Mouse (Mus musculus) lung, postnatal 4 days (tissue): ENCODE results near the gene Cdkn1a.
"Not testable (repeated sequence)": the region's sequence is repeated elsewhere in the genome, so short reads cannot be mapped to it uniquely, and the experiment has no call there.

Experiments
- DNase-seq, 2 experiments: peaks; one replicate each; pipeline ENCODE4 v3.0.0; 2021

Gene Cdkn1a

GRCm38 (mm10) chr17:29090776-29091175, at the start of gene Cdkn1a:
Gene Cdkn1a, plus strand, starts transcription at chr17:29090976.
- no peak for DNase-seq

DNA sequence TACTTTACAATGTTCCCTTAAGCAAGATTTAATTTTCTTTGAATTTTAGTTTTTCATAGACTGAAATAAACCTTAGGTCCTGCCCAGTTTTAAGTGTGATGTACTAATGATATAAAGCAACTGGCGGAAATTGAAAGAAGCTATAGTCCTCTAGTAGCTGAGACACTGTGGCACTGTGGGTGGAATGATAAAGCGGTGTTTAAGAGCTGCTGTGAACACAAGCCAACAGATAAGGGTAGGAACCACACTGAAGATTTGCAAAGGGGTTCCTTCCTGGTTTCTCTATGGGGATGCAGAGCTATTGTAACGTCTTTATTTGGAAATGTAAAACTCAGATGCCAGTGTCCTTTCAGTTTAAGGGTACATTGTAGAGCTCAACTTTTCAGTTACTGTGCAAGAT, 49.1 kb upstream of the Cdkn1a start:
- DNase-seq = not testable (repeated sequence)

DNA sequence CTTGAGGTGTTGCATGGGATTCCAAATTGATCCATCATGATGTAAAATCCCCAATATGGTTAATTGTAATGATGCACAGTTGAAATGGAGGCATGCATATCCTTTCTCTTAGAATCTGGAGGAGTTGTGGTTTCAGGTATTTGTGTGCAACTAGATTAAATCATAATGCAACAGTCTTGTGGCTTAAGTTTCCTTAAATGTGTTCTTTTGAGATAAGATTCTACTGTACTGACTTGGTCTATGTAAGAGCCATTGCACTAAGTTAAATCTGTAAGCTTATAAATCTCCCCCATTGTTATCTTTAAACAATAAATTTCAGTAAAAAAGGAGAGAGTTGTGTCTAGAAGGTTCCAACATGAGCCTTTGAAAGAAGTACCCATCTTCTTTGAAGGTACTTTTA, 48.2 kb upstream of the Cdkn1a start:
- DNase-seq = no peak

GRCm38 (mm10) chr17:29043583-29043982, 47.2 kb upstream of the Cdkn1a start:
- DNase-seq = peak in 1 of 2 experiments; percentile 8

GRCm38 (mm10) chr17:29044146-29044924, 46.4 kb upstream of the Cdkn1a start:
- peak in 1 of 2 experiments; percentile 13 for DNase-seq

GRCm38 (mm10) chr17:29044925-29045319, 45.9 kb upstream of the Cdkn1a start:
- peak in 1 of 2 experiments; percentile 7 for DNase-seq

DNA sequence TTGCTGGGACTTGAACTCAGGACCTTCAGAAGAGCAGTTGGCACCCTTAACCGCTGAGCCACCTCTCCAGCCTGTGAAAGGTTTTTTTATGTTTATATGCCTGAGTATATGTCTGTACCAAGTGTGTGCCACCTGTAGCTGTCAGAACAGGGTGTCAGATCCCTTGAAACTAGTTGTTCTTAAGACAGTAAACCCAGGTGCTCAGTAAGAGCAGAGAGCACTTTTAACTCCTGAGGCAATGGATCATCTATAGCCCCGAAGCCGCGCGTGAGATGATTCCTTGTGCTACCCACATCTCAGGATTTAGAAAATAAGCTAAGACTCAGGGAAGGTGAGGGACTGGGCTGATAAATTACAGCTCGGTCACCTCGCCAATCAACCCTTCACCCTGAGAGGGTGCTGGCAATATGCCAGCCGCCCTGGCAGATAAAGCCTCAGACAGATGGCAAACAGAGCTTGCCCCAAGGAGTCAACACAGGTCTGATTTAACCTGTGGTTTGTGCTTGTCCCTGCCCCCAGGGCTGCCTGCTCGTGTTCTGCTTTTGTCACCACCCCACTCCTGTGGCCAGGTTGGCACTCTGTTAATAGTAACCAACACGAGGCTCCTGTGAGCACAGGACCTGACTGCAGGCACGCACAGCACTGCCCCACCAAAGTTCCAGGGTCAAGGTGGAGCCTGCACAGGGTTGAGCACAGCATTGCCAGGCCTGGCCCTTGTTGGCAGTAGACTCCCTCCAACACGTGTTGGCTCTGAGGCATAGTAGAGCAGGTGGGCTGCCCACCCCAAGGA, 44.8 kb upstream of the Cdkn1a start:
- peak; percentile 76 to 87 for DNase-seq

DNA sequence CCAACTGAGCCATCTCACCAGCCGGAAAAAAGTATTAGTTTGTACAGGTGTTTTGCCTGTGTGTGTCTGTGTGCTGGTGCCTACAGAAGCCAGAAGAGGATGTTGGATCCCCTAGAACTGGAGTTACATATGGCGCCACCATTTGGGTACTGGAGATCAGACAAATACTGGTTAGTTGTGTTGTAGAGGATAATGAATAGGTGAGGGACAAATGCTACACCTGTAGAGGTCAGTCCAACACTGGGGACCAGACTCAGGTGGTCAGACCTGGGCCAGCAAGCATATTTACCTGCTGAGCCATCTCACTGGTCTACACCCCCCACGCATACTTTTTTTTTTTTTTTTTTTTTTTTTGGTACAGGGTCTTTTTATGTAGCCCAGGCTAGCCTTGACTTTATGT, 43.9 kb upstream of the Cdkn1a start:
- DNase-seq = no peak

DNA sequence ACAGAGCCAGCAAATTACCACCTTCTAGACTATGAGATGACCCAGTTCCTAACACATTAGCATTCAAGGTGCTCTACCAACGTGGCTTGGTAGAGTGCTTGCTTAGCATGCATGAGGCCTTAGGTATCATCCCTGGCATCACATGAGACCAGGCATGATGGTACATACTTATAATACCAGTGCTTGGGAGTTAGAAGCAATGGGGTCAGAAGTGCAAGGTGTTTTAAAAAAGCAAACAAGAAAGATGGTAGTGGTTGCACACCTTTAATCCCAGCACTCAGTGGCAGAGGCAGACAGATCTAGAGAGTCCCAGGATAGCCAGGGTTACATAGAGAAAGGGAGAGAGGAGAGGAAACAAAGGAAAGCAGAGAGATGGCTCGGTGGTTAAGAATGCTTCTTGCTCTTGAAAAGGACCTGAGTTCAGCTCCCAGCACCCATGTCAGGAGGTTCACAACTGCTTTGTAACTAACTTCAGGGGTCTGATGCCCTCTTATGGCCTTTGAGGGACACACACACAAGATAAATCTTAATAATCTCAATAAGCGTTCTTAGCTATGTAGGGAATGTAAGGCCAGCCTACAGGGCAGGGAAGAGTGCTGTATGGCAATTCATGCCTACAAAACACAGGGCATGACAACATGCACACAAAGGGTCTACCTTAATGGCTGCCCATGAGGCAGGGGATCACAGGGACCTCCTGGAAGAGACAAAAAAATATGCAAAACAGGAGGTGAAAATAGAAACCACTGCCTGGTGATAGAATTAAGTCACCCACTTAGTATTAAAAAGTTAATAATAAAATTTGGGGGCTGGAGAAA, 42.9 kb upstream of the Cdkn1a start:
- DNase-seq = no peak

DNA sequence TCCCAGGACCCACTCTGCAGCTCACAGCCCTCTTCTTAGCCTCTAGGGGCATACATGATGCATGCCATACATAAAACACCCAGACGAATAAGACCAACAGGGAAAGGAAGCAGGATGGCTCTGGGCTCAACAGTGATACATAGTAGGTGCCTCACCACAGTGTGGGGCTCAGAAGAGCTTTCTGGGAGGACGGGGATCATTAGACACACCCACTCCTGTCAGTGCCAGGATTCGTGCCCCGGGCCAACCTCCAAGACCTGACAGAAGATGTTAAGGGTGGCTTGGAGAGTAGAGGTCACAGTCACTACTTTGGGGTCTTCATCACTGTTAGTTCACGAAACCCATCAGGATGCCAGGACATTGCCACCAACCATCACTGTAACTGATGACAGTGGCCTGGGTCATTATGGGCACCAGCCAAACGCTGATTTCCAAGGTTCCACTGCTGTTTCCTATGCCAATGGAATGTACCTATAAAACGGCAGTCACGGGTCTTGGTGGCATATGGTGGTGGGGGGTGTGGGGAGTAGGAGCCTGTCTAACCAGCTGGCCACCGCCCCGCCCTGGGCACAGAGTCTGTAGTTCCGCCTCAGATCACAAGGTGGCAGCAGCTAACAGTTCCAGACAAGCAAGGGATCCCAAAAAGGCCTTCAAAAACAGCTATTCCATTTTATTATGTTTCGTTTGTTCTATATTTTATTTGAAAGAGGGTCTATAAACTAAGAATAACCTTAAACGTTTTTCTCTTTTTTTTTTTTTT, 41.8 kb upstream of the Cdkn1a start:
- peak; percentile 86 to 91 for DNase-seq

- DNase-seq = no peak
Observed at GRCm38 (mm10) chr17:29049508-29049889, 41.3 kb upstream of the Cdkn1a start.

GRCm38 (mm10) chr17:29049923-29050322, 40.9 kb upstream of the Cdkn1a start:
- DNase-seq = no peak

DNA sequence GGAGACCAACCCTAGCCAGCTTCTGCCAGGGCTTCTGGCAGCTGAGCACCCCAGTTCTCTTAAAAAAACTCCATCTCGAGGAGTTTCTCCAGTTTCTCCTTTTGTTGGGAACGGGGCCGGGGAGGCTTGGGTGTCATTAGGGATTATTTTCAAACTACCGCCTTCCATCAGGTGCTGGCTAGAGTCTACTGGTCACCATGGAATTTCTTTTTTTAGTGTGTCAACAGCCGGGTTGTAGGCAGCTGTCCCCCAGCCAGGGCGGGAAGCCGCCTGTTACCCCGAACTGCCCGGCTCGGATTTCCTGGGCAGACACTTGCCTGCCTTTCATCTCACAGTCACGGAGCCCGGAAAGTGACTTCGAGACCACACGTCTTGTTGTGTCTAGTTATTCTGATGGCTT, 40.0 kb upstream of the Cdkn1a start:
- DNase-seq = no peak

DNA sequence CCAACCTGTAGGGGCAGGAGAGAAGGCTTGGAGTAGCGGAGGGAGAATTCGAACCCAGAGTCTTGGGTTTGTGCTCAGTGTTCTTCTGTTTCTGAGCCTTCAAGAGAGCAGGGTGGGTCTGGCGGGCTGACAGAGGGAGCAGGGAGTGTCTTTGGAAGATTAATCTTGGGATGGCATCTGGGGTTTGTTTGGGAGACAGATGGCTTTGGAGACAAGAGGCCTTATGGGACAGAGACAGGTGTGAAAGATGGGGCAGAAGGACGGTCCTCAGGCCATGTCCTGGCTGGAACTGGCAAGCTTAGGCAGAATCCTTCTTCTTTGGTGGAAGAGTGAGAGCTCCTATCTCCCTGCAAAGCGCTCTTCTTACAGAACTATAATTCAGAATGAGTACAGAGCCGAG, 37.7 kb upstream of the Cdkn1a start:
- no peak for DNase-seq

GRCm38 (mm10) chr17:29053841-29054240, 36.9 kb upstream of the Cdkn1a start:
- DNase-seq = peak; percentile 68 to 85

DNA sequence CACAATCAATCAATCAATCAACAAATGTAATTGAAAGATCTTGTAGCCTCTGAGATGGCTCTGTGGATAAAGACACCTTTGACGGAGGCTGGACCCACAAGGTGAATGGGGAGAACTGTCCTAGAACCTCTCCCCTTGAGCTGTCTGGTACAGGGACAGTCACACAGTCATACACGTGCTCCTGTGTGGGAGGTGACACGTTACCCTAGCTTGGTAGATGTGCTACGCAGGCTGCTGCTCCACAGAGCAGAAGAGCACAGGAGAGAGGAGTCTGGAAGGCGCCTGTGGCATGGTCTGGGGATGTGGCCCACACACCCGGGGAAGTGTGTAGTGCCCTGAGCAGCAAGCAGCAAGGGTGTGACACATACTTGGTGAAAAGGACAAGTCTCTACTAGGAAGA, 36.3 kb upstream of the Cdkn1a start:
- DNase-seq = no peak

DNA sequence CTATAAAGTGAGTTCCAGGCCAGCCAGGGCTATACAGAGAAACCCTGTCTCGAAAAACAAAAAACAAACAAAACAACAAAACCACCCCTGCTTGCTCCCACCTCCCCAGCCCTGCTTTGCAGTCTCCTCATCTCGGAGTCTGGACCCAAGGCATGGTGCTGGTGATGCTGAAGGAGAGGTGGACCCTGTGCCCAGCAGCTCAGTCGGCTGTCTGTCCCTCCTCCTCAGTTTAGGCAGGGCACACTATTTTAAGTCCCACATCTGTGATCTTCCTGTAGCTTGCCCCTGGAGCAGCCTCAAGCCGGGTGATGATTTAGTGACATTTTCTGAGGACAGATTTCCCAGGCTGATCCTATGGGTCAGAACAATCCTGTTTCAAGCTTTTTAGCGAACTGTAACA, 35.2 kb upstream of the Cdkn1a start:
- DNase-seq = no peak

DNA sequence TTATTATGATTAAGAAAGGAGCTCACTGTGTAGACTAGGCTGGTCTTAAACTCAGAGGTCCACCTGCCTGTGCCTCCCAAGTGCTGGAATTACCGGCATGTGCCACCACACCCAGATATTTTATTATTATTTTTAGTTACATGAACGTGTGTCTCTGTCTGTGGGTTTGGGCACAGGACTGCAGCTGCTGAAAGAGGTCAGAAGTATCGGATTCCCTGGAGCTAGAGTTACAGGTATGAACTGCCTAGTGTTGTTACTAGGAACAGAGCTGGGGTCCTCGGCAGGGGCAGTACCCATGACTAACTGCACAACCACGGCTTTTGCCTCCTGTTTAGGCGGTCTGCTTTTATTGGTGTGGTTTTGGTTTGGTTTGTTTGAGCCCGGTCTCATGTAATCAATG, 34.6 kb upstream of the Cdkn1a start:
- DNase-seq = no peak

DNA sequence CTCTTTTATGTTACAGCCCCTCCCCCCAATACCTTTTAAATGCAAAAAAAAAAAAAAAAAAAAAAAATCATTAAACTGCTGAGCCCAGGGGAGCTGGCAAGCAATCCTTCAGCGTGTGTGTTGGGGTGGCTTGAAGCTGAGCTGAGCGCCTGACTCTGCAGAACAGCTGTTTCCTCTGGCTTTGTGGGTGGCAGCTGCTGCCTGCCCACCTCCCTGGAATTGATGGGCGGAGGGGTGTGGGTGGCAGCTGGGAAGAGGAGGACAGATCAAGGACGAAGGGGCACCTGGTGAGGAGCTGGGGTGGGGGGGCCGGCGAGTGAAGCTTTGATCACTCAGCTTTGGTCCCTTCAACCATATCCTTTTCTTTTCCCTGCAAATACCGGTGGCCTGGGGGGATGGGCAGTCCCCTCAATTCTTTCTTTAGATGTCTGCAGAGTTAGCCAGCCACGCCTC, 34.1 kb upstream of the Cdkn1a start:
- no peak for DNase-seq

- no peak for DNase-seq
Observed at GRCm38 (mm10) chr17:29057361-29057890, 33.4 kb upstream of the Cdkn1a start.

GRCm38 (mm10) chr17:29057961-29058360, 32.8 kb upstream of the Cdkn1a start:
- DNase-seq = peak; percentile 51 to 77

DNA sequence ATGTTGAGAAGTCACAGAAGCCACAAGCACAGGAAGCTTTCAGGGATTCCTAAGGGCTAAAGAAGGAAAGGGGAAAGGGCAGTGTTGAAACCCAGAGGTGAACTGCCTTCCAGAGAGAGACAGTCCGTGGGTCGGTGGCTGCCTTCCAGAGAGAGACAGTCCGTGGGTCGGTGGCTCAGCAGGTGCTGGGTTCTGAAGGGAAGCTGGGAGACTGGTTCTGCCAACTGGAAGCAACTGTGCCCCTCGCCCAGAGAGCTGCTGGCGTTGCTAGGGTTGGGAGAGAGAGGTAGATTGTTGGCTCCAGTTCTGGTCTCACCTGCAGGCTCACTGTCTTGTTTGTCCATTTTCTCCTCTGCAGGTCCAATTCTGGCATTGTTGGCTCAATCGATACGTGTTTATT, 32.3 kb upstream of the Cdkn1a start:
- DNase-seq = no peak
